Mouse (Mus musculus) kidney, adult 2 months (tissue): ENCODE measurements at regions not wholly inside any gene's neighbourhood (a gene's known extent, or its start where the extent isn't known, plus 50 kb on each side); places are given as distances from the start of the nearest gene placed in this dataset.

Source experiments
- CTCF ChIP-seq: fragments of 200-500 bp; conservative IDR thresholded peaks from 2 replicates; pipeline ENCODE4 v1.5.1; 2011; ENCODE audit warnings: low read depth, mild to moderate bottlenecking, control low read depth, low read length, moderate library complexity, mixed read lengths; ENCODE audit not compliant: insufficient read depth, insufficient read length
- POLR2A ChIP-seq: fragments of 200-500 bp; IDR thresholded peaks from one replicate; pipeline ENCODE4 v1.6.1; 2011; ENCODE audit warnings: low read depth, low read length, control low read depth

- no peak for TF ChIP-seq POLR2A
- TF ChIP-seq CTCF = no peak
These were observed 223.5 kb upstream of the Tcerg1l start for GRCm38 (mm10) chr7:138620896-138621655.
